Mouse (Mus musculus) mouse embryonic stem cell (cell line): ENCODE data around the gene Tspan4.

Experiments
- in situ Hi-C, 2 experiments: fragments of 300-500 bp; cut with MboI; formaldehyde crosslinking; loops; 1 replicate in 1 of 2; 3 replicates in 1 of 2; pipeline ENCODE4 v1.14.3; 2019 to 2020; ENCODE audit warnings: low sequenced_read_pairs in 2 of 2, low pct_unique_long_range_greater_than_20kb in 1 of 2, mixed read lengths in 1 of 2; ENCODE audit not compliant: unreplicated experiment in 1 of 2

The Tspan4 gene

DNA sequence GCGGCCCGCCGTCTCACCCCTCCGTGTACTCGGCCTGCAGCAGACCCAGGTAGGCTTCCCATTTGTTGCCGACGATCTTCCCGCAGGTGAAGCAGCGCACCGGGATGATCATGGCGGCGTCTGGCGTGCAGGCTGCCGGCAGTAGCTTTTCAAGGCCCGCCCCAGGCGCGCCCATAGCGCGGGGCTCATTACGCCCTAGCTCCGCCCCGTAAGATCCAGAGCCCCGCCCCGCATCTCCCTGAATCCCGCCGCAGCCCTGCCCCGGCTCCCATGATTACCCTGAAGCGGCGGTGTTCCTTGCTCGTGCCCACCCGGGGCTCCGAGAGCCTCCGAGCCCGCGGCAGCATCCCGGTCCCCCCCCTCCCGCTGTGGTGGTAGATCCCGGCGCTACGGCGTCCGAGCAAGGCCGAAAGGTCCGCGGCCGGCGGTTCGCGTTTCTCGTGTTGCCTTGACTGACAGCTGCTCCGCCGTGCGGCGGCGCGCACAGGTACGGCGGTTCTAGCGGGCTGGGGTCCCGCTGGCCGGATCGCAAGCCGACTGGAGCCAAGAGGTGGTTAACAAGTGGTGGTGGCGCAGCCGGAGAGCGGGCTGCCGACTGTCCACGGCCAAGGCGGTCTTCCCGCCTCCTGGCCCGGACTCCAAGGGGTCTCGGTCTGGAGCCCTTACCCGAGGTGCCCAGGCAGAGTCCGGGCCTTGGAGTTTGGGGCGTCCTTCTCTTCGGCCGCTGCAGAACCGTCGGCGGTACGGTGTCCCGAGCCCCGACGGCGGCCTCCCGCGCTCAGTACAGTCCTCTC is at the start of gene Tspan4, which contains the start of gene Polr2l:
Gene Tspan4 (plus strand): TSS at position 230 of the 794 bp plus-strand sequence.
Gene Polr2l (minus strand): TSS at position 122 of the 794 bp plus-strand sequence.
- in situ Hi-C loops = no loop called here

DNA sequence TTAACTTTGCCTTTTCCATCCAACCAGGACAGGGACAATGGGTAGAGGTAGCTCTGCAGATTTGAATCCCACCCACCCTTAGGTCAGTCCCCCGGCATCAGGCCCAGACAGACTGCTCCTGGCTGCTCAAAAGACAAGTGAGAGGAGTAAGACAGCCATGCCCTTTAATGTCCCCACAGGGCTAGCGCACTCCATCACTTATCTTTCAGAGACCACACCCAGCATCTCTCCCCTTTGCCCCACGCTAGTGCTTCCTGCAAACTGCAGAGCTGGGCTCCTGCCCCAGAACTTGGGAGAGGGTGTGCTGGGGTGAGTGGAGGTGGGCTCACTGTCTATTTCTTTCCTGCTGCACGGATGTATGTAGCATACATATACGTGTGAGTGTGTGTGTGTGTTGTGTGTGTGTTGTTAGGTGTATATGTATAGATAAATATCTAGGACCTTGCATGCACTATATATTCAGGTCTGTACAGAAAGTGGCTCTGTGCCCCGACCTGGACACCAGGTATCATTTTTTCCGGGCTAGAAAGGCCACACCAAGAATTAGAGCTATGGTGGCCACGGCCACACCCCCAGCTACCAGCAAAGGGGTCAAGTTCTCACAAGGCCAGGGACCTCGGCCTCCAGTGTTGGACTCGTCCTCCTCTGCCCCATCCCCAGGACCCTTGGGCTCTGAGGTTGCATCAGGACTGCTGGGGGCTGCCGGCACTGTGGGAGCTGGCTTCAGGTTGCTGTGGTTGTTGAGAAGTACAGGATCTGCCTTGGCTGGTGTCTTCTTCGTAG is 47.9 kb upstream of the Tspan4 start:
- in situ Hi-C loops = no loop called here

DNA sequence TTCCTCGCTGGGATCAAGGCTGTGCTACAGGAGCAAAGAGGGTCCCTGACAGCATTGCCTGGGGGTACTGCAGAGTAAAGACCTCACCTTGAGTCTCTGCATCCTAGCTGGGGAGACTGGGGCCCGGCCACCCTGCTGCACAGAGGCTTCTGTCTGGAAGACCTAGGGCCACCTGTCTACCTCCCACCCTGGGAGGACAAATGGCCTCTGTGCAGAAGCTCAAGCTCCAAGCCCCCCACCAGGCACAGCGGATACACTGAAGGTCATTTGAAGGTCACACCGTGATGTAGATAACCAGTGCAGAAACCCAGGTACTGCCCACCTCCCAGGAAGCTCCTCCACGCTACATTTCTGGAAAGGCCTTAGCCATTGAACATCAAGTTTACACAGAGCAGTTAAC is 46.3 kb upstream of the Tspan4 start:
- in situ Hi-C loops = no loop called here

DNA sequence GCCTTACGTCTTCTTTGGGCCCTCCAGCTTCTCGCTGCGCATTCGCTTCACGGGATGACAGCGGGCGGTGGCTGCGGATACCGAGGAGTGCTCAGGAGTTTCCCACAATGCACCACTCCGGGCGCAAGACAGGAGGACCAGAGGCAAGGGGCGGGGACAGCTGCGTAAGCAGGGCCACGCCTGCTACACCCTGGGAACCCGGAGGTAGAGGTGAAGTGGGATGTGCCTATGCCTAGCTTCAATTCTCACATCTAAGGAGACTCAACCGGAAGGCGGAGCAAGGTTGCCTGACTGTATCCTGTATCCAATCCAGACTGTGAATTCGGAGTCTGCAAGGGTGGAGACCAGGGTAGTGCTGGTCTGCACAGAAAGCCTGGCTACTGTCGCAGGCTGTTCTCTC is 45.7 kb upstream of the Tspan4 start, which contains the start of gene Cend1:
Gene Cend1 (minus strand): TSS at position 182 of the 400 bp plus-strand sequence.
- in situ Hi-C loops = no loop called here

DNA sequence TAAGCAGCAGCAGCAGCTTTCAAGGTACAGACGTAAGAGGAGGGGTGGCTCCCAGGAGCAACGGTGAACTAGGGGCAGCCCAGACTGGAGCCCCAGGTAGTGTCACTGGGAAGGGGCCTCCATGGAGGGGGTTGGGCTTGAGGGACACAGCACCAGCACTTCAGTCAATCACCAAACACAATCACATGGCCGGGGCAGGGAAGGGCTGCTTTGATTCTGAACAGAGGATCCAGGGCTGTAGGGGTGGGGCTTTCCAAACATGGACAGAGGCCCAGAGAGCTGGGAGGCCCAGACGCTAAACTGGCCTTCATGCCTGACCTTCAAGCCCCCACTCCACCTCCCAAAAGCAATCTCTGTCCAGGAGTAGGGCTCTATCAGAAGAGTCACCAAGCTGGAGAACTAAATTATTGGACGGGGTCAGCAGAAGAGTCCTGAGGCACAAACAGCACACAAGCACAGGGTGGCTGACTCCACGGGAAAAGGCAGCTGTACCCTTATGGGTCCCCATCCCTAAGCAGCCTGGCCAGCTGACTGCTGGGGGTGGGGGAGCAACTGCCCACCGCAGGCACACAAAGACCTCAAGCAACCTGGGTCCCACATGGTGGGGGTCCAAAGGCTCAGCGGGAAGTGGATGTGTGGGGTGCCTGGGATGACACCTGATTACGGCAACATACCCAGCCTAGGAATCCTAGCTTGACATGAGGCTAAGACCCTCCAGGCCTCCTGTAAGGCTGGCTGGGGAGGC is 45.0 kb upstream of the Tspan4 start:
- in situ Hi-C loops = no loop called here

DNA sequence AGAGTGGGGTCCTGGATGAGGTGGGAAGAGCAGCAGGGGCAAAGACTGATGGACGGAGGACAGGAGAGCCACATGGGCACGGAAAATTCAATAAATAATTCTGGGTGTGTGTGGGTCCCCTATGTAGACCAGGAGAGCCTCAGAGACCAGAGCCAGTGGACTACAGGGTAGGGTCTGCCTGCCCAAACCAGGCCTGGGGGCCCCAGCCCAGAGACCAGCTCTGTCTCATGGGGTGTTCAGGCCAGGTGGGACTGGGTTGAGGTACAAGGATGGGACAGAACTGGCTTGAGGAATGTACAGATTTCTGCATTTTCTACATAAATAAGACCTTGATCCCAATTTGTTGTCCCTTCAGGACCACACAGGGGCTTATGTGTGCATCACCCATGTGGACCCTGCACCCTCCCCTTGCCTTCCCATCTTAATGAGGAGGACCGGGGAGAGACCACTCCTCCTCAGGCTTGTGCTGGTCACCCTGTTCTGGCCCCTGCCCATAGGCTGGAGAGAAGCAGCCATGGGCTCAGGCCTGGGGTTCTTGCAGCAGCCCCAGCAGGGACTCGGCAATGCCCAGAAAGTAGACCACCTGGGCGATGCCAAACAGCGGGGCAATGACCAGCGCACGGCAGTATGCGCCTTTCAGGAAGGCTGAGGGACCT is 44.3 kb upstream of the Tspan4 start:
- in situ Hi-C loops = no loop called here

DNA sequence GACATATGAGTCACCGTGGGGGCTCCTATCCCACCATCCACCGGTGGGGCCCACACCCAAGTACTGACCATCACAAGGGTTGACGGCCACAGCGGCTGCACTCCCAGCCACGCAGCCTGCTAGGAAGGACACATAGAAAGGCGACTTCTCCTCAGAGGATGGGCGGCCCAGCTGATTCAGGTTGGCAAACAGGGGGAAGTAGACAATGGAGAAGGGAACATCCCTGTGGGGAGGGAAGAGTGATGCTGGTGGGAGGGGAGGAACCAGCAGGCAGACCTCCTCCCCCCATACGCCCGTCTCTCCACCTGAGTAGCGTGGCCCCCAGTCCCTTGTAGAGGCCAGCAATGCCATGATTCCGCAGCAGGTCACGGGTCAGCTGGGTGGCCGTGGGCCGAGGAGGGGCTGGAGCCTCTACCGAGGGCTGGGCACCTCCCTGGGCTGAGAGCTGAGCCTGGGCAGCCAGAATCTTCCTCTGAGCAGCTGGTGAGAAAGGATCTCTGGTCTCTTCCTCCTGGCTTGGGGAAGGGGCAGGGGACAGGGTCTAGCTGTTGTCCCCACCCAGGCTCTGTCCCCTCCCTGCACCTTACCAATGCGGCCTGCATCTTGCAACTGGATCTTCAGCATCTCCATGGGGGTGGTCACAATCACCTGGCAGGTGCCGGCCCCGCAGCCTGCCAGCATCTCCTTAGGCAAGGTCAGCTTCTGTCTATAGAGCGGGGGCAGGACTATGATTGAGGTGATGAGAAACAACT is 43.4 kb upstream of the Tspan4 start:
- in situ Hi-C loops = no loop called here

DNA sequence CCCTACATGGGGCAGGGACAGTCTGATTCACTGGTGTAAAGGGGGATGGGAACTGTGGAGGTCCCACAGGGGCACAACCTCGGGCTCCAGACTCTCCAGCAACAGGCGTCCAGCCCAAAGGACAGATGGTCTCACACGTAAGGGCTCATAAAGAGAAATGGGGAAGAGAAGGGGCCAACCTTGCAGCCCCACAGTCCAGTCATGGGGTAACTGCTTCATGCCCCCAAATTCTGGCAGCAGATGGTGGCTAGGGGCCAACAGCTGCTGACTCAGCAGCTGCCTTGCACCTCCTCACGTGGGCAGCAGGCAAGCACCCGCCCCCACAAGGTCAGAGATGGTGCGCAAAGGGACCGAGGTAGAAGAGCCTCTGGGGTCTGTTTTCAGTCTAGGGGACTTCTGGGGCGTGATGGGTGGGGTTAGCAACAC is 42.8 kb upstream of the Tspan4 start:
- in situ Hi-C loops = no loop called here

DNA sequence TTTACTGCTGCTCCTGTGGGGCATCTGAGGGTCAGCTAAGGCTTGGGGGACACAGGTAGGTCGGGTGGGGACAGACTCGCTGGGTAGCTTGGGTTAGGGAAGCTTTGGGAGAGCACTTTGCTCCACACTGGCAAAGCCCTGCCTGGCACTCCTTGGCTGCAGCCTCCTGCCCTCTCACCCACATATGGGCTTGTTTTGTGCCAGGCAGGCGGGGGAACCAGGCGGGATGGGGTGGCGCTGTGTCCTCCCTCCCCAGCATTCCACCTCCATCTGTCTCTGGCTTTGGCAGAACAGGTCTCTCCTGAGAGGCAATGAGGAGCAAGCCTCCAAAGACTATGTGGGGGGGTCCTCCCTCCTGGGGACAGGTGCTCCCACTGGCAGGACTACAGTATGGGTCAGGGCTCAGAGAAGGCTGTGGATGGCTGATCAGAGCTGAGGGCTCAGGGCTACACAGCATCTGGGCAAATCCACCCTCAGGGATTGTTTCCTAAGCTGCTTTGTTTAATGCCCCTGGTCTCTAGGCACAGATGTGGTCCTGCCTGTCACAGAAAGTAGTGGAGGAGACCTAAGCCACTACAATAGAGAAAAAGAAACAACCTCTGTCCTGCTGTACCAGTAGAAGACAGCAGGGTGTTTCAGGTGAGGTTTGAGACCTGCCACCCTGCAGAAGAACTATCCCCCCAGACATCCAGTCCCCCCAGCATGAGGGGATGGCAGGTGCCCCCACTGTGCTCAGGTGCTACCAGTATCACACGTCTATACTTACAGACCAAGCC is 42.1 kb upstream of the Tspan4 start:
- in situ Hi-C loops = no loop called here

DNA sequence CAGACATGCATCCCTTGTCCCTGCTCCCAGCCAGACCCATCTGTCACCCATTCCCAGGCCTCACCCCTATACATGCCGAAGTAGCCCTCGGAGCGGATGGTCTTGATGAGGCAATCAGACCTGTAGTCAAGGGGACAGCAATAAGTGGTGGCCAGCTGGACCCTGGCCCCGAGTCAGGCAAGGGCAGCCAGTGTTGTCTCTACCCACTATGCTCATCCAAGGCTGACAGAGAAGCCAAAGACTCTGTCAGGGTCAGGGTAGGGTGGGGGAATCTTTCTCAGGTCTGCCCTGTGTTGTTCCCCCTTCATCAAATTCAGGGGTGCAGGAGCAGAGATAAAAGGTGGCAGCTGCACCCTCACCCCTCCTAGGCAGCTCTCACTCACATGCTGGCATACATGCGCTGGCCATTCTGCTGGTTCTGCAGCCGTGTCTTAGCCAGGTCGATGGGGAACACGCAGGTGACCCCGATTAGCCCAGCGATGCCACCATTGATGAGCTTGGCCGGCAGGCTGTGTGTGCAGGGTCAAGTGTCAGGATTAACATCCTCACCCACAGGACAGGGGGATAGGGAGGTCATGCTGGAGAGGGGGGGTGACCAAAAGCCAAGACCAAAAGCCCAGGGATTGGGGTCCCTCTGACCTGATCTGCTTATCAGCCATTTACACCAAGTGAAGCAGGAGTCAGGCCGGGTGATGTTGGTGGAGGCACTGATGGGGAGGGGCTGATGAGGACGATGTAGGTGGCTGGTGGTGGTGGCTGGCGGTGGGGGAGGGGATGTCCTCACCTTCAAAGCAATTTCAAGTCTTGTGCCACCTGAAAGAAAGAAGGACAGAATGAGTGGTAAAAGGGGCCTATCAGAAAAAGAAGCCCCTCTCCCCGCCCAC is 41.3 kb upstream of the Tspan4 start:
- in situ Hi-C loops = no loop called here

DNA sequence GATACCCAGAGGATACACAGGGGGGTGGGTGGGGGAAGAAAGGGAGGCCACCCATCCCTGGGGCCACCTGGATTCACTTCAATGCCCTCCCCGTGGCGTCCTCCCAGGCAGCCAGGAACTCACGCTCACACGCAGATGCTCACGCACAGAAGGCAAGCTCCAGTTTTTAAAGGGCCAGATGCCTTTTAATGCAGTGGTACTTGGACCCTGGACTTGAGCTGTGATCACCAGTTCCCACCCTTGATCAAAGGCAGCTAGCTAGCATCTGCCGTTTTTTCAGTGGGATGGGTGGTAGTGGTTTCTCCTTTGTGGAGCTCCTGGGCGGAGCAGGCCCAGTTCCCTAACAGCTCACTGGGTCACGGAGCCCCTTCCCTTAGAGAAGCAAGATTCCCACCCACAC is 40.6 kb upstream of the Tspan4 start:
- in situ Hi-C loops = no loop called here

DNA sequence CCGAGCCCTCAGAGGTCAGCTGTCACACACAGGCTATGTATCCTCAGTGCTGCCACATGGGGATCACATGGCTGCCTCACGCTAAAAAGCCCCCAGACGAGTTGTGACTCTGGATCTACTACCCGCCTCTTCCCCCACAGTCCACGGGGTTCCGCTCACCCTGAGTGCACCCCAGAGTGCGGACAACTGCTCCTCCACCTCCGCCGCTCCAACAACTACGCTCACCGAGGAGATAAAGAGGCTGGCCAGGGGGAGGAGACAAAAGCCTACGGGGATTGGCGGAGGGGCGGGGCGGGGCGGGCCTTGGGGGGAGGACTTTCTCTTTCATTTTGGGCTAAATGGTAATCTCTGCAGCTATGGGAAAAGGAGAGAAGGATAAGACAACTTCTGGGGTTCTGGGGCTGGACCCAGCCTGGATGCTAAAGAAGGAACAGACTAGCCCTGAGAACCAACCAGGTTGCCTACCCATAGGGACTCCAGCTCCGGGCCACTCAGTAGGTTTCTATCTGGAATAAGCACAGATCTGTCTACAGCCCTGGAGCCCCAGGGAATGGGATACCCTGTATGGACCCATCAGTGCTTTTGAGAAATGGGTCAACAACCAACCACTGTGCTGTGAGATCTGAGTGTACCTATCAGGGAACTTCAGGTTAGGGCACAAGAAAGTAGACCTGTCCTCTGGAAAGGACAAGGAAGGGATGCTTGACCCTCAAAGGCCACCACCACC is 39.7 kb upstream of the Tspan4 start:
- in situ Hi-C loops = no loop called here

DNA sequence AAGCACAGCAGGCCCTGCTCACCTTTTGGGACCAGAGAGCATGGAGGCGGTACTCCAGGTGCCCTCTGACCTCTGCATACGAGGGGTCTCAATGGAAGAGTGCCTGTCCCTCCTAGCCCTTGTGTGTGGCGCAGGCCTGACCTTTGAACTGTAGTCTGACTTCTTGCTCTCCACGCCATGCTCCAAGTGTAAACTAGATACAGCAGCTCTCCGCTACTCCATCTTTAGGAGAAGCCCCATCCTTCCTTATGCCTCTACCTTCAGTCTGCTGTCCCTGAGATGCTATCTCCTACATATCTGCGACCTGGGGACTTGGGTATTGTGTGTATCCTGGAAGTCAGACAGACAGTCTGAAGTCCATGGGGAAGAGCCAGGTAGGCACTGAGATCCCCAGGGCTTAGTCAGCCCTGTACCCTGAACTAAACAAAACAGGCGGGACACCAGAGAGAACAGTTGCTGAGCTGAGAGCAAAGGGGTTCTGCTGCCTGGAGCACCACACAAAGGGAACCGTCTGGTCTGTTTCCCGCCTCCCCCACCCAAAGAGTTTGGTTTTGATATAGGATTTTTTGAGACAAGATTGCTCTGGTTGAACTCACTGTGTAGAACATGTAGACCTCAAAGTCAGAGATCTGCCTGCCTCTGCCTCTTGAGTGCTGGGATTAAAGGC is 39.1 kb upstream of the Tspan4 start:
- in situ Hi-C loops = no loop called here

DNA sequence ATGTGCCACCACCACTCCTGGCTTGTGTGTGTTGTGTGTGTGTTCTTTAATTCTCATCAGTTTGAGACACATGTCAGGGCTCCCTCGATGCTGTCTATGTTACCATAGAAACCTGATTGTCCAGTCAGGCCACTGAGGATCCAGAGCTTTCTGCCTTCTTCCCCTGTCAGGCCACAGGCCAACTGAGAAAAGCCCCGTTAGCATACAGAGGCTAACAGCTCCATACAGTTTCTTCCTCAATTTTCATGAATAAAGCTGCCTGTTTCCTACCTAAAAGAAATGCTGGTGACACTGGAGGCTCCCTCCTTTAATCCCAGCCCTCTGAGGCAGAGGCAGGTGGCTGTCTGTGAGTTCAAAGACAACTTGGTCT is 38.5 kb upstream of the Tspan4 start:
- in situ Hi-C loops = no loop called here
